Mouse (Mus musculus) C2C12 (cell line): ENCODE results near the gene Trim45. TPM values are rescaled to one million over a fixed set of nuclear protein-coding genes. Genes with fewer than 3 reads are reported as not detected.

Experiments used
- H3K27me3 ChIP-seq: one replicate; pipeline ENCODE4 v1.6.1; 2011; ENCODE audit not compliant: control insufficient read depth, insufficient read depth, insufficient read length
- H3K36me3 ChIP-seq: one replicate; pipeline ENCODE4 v1.6.1; 2011; ENCODE audit not compliant: control insufficient read depth, insufficient read depth
- H3K4me3 ChIP-seq: one replicate; pipeline ENCODE4 v1.5.1; 2011; ENCODE audit warnings: mild to moderate bottlenecking, control low read depth; ENCODE audit not compliant: poor library complexity, insufficient read depth, severe bottlenecking
- H3K79me2 ChIP-seq: one replicate; pipeline ENCODE4 v1.6.1; 2011; ENCODE audit not compliant: control insufficient read depth, insufficient read depth
- H3K79me3 ChIP-seq: one replicate; pipeline ENCODE4 v1.6.1; 2011; ENCODE audit warnings: low read depth, control low read depth
- H3ac ChIP-seq: one replicate; pipeline ENCODE3; 2011; ENCODE audit warnings: low read depth; ENCODE audit not compliant: control insufficient read depth, insufficient read length
- CEBPB ChIP-seq: IDR thresholded peaks from one replicate; pipeline ENCODE4 v1.6.1; 2011; ENCODE audit warnings: low read depth, mild to moderate bottlenecking, control low read depth, moderate library complexity
- CTCF ChIP-seq: IDR thresholded peaks from one replicate; pipeline ENCODE4 v1.5.1; 2011; ENCODE audit not compliant: control insufficient read depth, insufficient read depth, insufficient read length
- FOSL1 ChIP-seq: IDR thresholded peaks from one replicate; pipeline ENCODE4 v1.8.0; 2011; ENCODE audit warnings: mild to moderate bottlenecking, low read length; ENCODE audit not compliant: poor library complexity, insufficient read depth, severe bottlenecking
- MAX ChIP-seq: IDR thresholded peaks from one replicate; pipeline ENCODE4 v1.6.1; 2011; ENCODE audit warnings: mild to moderate bottlenecking, control low read depth
- MYOD1 ChIP-seq: IDR thresholded peaks from one replicate; pipeline ENCODE4 v1.6.1; 2011; ENCODE audit warnings: low read depth; ENCODE audit not compliant: control insufficient read depth, insufficient read length
- MYOG ChIP-seq: IDR thresholded peaks from one replicate; pipeline ENCODE4 v1.6.1; 2011; ENCODE audit not compliant: control insufficient read depth, insufficient read length; ENCODE audit errors: extremely low read depth
- USF1 ChIP-seq: IDR thresholded peaks from one replicate; pipeline ENCODE4 v1.6.1; 2011; ENCODE audit warnings: low read depth, mild to moderate bottlenecking, control low read depth, moderate library complexity
- polyA plus RNA-seq: library from polyadenylated mRNA; unstranded; fragments of >200 nt; fragmentation: generic; extraction: Trizol; gene quantifications from one replicate; pipeline ENCODE4 v1.2.1, GENCODE M21; 2012; ENCODE audit warnings: missing spikeins

Trim45 gene
- polyA plus RNA-seq, 1 experiment, result 3.6 TPM

DNA sequence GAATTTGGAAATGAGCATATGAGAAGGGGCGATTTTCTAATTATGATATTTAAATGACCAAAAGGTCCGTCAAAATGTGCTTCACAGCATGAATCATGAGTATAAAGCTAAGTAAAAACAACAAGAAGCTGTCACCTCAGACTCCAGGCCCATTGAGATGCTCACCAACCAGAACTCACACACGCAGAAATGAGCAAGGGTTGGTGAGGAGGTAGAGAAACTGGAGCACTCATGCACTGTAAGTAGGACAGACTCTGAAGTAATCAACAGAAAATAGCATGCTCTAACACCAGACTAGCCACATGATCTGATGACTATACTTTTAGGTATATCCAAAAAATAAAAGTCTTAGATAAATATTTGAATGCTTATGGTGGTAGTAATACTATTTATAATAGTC is 31.6 kb upstream of the Trim45 start:
- Histone ChIP-seq H3K4me3 (no peak overlapping the region), H3K27me3 (no peaks in the 10 kb centered on the region), H3K36me3 (no peaks in the 10 kb centered on the region), H3K79me3 (no peaks in the 10 kb centered on the region), H3ac (no peak overlapping the region), H3K79me2 (no peaks in the 10 kb centered on the region)
- TF ChIP-seq MYOG (no peak), FOSL1 (no peak), MAX (no peak), USF1 (no peak), CTCF (no peak), CEBPB (no peak), MYOD1 (no peak)

DNA sequence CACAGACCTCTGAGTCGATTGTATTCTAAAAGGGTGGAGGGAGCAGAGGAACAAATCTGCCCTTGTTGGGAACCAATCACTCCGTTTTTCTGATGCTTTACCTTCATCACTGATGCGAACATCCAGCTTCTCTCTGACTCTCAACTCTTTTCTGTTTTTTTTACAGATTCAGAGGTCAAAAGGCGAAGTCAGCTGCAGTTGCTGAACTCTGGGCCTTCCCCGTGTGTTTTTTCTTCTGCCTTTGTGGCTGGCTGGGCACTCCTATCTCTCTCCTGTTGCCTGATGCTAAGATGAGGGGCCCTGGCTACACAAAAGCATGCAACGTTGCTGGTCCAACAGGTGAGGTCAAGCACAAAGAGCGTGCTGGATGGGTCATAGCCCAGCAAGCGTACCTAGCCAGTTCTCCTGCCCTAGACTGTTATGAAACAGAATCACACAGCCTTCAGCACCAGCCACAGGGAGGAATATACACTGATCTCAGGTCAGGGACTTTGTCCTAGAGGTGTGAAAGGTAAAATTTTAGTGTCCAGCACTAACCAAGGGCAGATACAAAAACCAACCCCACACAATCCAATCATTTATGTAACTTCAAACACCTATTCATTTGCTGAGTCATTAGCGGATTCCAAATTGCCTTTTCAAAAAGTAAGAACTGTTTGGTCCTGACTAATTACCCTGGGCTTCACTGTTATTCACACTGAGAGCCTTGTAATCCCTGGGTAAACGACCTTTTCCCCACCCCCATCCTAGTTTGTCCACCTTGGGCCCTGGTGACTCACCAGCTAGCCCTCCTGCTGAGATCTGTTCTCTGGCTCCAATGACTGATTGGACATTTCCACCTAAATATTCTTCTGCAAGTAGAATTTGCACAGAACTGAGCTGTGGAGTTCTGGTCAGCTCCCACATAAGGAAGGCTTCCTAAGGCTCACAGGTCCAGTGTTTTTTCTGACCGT is 29.3 kb upstream of the Trim45 start:
- H3K27me3 ChIP-seq, result no peaks in the 10 kb centered on the region
- H3K36me3 ChIP-seq, result no peaks in the 10 kb centered on the region
- no peaks in the 10 kb centered on the region for H3K79me3 ChIP-seq
- no peaks in the 10 kb centered on the region for H3K79me2 ChIP-seq
- TF ChIP-seq MAX (no peak), USF1 (no peak), MYOD1 (no peak), CEBPB (no peak), MYOG (no peak), CTCF (no peak), FOSL1 (no peak)
- H3ac ChIP-seq, result no peak overlapping the region
- H3K4me3 ChIP-seq, result no peak overlapping the region

GRCm38 (mm10) chr3:100895500-100895899 is 26.5 kb upstream of the Trim45 start:
- H3K36me3 ChIP-seq, result no peaks in the 10 kb centered on the region
- no peak for TF ChIP-seq MYOG
- no peak for TF ChIP-seq USF1
- no peak for TF ChIP-seq MYOD1
- TF ChIP-seq MAX, result no peak
- no peak for TF ChIP-seq FOSL1
- TF ChIP-seq CEBPB, result no peak
- no peak for TF ChIP-seq CTCF
- H3K4me3 ChIP-seq, result no peak overlapping the region
- H3K79me2 ChIP-seq, result no peaks in the 10 kb centered on the region
- no peak overlapping the region for H3ac ChIP-seq
- H3K27me3 ChIP-seq, result no peaks in the 10 kb centered on the region
- H3K79me3 ChIP-seq, result no peaks in the 10 kb centered on the region

DNA sequence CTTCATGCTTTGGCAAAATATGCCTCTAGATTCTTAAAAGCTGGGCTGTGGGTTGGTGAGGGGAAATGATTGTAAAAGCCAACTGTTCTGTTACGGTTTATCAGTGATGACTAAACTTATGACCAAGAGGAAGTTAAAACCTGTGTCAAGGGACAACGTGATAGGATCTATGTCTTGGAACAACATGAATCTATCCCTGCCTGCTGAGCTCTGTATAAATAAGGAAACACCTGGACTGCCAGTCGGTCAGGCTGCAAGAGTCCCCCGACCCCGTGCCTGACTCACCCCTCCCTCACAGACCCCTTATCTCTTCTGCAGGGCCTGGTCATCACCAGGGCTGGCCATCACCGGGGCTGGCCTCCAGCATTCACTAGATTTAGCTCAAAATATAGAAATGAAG is 15.9 kb upstream of the Trim45 start:
- H3K36me3 ChIP-seq, result no peaks in the 10 kb centered on the region
- no peaks in the 10 kb centered on the region for H3K27me3 ChIP-seq
- H3K79me3 ChIP-seq, result no peaks in the 10 kb centered on the region
- no peak overlapping the region for H3ac ChIP-seq
- H3K79me2 ChIP-seq, result no peaks in the 10 kb centered on the region
- TF ChIP-seq MYOD1 (peak; percentile 42), CEBPB (no peak)
- H3K4me3 ChIP-seq, result no peak overlapping the region

DNA sequence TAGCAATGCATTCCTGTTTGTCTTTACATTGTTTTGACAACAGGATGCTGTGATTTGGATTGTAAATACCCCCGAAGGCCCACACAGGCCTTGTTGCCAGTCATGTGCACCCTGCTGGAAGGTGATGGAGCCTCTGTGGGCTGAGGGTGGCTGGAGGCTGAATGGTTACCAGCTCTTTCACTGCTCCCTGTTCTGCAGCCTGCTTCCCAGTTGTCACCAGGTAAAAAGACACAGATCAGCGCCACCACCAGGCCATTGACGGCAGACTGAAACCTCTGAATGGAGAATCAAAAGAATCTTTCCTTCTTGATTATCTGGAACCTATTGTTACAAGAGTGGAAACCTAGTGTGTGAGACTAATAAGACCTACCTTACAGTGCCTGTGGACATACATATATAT is 15.1 kb upstream of the Trim45 start:
- H3K79me3 ChIP-seq, result no peaks in the 10 kb centered on the region
- no peak overlapping the region for H3K4me3 ChIP-seq
- H3ac ChIP-seq, result no peak overlapping the region
- no peaks in the 10 kb centered on the region for H3K27me3 ChIP-seq
- H3K36me3 ChIP-seq, result no peaks in the 10 kb centered on the region
- H3K79me2 ChIP-seq, result no peaks in the 10 kb centered on the region
- TF ChIP-seq MYOG (no peak), CEBPB (no peak), CTCF (no peak), MYOD1 (no peak), MAX (no peak), USF1 (no peak), FOSL1 (no peak)

GRCm38 (mm10) chr3:100908594-100908993 is 13.4 kb upstream of the Trim45 start:
- TF ChIP-seq MYOD1 (peak; percentile 45), CTCF (no peak)
- H3K36me3 ChIP-seq, result no peaks in the 10 kb centered on the region
- no peaks in the 10 kb centered on the region for H3K79me2 ChIP-seq
- no peaks in the 10 kb centered on the region for H3K27me3 ChIP-seq
- H3ac ChIP-seq, result no peak overlapping the region
- no peak overlapping the region for H3K4me3 ChIP-seq
- no peaks in the 10 kb centered on the region for H3K79me3 ChIP-seq
